Mouse (Mus musculus) adrenal gland, postnatal 14 days (tissue): ENCODE results near the gene Cnbp. TPM values are rescaled to one million over a fixed set of nuclear protein-coding genes. Genes with fewer than 3 reads are reported as not detected.

Experiments used
- DNase-seq: peaks from one replicate; pipeline ENCODE4 v3.0.0; 2021; ENCODE audit warnings: mixed read lengths
- total RNA-seq: library from RNA; stranded (reverse); gene quantifications from 2 replicates; pipeline ENCODE4 v1.2.3, GENCODE M21; 2021

Cnbp gene
- total RNA-seq, 1 experiment from 2014 or later = 392 TPM

DNA sequence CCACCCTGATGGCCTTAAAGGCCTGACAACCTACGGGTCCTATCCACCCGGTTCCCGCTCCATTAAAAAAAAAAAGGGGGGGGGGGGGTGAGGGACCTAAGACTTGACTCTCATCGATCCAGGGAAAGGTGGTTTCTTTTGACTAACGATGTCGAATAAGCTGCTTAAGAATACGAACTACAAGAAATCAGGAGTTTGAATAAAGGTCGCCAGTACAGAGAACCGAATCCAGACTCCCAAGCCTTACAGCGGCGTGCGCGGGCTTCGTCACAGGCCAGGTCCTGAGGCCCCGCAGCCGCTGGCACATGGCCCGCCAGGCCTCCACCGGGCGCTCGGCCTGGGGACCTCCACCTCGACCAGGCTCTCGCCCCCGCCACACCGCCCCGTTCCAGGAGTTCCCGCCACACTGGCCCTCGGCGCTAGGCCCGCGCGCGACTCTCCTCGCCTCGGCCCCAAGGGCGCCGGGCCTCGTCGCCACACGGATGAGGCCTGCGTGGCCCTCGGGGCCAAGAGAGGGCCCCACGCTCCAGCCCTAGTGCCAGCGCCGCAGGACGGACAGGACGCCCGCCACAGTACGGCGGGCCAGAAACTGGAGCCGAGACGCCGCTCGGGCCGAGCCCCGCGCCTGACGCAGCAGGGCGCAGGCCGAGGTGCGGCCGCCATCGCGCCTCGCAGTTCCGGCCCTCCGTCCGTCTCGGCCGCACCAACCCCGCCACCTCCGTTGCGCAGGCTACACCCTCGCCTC, 579 bp downstream of the Cnbp start:
- DNase-seq = peak; percentile 75

DNA sequence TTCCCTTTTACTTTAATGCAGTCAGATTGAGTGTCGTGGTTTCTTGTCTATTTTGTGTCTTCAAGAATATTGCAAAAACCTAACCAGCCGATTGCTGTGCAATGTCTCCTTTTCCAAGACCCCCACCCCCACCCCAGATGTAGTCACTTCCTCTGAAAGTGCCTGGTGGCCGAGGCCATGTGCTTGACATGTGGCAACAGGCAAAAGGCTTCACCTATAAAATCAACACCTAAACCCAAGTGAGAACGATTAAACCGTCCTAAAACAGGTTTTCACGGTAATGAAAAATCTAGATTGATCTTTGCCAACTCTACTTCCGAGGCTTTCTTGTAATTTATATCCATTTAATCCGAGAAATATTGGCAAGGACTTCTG, 1.1 kb downstream of the Cnbp start:
- DNase-seq = no peak

DNA sequence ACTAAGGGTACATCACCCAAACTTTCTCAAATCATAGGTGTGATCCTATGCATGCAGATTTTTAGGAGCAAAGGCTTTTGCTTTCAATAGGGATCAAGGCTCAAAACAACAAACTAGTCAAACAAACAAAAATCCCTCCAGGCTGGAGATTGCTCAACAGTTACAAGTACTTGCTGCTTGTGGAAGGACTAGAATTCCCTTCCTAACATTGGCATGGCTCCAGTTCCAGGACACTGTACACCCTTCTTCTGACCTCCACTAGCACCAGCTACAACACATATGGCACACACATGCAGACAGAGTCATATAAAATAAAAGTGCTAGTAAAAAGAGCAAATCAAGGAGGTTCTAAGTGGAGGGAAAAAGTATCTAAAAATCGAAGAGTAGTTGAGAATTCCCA, 4.1 kb downstream of the Cnbp start:
- DNase-seq = no peak

DNA sequence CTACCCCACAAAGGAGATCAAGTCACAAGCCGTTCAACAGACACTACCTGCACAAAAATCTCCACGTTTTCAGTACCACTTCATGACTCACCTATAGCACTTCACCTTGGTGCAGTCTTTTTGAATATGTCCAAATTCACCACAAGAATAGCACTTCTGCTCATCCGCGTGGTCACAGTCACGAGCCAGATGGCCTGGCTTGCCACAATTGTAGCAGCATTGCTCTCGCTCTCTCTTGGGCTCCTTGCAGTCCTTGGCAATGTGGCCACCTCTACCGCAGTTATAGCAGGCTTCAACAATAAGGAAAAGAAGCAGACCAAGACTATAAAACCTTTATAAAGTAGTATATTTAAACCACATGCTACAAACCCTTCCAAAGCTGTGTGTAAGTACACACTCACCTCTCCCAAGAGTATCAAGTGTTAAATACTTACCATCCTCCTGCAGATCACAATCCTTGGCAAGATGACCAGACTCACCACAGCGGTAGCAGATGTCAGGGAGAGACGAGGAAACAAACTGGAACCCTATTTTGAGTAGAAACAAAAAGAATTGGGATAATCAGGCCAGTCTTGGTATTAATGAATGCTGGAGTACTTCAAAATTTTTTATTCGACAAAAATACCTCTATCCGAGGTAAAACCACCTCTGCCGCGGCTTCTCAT, 5.7 kb downstream of the Cnbp start:
- DNase-seq = no peak

DNA sequence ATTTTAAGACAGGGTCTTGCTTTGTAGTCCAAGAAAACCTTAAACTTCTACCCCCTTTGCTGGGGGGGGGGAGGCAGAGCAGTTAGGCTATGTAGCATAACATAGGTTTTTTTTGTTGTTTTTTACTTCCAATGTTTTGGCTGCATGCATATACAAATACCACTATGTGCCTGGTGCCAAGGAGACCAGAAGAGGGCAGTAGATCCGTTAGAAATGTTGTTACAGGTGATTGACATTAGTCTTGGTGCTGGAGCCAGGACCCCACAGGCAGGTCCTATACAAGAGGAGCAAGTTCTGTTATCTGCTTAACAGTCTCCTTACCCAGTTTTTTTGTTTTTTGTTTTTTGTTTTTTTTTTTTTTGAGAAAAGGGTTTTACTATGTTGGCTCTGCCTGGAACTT, 8.7 kb downstream of the Cnbp start:
- DNase-seq = no peak

DNA sequence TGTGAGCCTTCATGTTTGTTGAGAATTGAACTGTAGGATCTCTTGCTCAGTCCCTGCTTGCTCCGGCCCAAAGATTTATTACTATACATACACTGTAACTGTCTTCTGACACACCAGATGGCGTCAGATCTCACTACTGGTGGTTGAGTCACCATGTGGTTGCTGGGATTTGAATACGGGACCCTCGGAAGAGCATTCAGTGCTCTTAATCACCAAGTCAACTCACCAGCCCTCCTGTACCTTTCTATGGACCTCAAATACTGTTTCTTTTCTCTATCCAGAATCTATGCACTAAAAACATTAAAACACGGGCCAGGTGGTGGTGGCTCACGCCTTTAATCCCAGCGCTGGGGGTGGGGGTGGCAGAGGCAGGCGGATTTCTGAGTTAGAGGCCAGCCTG, 9.3 kb downstream of the Cnbp start:
- DNase-seq = no peak

DNA sequence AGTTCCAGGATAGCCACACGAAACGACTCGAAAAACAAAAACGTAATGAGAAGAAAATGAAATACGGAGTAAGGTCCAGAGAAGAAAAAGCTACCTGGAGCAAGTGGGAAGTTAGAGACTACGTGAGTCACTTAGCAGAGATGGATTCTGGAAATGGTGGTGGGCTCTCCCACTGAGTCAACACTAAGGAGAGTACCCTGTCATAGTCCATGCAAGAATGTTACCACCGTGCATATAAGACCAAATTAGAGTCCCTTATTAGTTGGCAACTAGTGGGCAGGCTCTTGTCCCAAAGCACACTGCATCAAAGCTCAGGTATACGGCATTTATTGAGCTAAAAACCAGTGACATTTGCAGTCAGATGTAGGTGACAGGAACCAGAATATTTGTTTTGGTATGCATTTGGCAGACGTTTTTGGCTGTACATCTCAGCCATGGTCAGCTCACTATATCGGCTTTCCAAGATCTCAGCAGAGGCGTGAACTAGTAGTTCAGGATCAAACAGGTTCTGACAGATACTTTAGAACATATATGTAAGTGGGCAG, 11.0 kb downstream of the Cnbp start:
- DNase-seq = no peak

DNA sequence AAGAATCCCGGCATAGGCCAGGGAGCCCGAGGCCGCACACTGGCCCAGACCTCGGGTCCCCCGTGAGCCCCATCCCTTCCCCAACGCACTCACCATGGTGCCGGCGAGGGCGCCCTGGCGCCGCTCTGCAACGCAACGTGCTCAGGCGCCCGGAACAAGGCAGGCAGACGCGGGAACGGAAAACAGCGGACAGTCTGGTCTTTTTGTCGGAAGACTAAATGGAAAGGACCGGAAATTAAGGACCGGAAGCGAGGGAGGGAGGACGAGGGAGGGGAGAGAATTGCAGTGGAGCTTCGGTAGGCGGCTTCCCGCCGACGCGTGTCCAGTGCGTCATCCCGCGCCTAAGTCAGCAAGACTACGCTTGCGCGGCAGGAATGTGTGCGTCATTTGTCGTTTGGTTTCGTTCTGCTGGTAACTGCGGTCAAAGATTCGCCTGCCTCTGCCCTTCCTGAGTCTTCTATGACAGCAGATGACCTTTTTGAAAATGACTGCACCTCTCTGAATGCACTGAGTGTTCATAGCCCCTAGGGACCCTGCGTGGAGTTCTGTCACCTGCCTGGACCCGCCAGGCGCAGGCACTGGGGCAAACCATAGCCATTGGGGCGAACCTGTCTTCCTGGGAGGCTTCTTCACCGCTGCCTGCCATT, 12.2 kb downstream of the Cnbp start, which contains the start of gene Isy1:
TSS of gene Isy1 (minus strand) at position 248 of the 647 bp plus-strand sequence.
- DNase-seq = peak; percentile 98

DNA sequence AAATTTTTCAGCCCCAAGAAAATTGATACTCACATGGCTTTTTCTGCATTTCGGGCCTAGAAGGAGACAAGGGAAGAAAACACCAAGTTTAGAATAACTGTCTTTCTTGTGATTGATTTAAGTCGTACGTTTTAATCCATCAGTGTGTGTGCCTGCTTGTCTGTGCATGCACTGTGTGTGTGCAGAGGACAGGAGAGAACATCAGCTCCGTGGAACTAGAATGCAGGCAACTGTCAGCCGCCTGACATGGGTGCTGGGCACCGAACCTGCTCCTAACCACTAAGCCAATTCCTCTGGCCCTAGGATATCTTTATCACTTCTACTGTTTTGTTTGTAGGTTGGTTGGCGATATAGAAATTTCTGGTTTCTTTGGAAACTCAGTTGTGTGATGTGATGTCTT, 15.2 kb downstream of the Cnbp start, which contains the start of gene Gm45140:
TSS of gene Gm45140 (minus strand) at position 101 of the 400 bp plus-strand sequence.
- DNase-seq = no peak

DNA sequence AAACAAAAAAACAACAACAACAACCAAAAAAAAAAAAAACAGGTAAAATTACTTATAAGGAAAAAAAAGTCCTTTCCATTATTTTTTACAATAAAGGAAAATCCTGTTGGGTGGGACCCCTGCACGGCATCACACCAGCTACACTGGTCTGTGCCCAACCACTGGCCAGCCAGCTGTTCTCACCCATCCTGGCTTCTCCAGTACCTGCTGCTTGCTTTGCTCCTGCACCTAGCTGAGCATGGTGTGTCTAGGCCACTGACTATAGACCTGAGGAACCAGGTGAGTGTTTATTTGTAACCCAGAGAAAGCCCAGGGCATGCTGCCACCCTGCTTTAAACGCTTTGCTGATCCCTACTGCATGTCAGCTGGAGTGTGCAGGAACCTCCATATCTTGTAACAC, 30.5 kb downstream of the Cnbp start:
- no peak for DNase-seq

DNA sequence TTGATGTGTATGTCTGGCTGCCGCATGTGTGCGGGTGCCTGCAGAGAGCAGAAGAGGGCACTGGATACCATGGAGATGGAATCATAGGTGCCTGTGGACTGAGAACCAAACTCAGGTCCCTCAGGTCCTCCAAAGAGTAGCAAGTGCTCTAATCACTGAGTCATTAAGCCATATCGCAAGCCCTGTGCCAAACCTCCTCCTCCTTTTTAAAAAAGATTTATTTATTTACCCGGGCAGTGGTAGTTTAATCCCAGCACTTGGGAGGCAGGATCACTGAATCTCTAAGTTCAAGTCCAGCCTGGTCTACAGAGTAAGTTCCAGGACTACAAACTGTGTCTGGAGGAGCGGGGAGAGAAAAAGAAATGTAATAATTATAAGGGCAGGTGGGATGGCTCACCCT, 36.4 kb downstream of the Cnbp start:
- DNase-seq = no peak

DNA sequence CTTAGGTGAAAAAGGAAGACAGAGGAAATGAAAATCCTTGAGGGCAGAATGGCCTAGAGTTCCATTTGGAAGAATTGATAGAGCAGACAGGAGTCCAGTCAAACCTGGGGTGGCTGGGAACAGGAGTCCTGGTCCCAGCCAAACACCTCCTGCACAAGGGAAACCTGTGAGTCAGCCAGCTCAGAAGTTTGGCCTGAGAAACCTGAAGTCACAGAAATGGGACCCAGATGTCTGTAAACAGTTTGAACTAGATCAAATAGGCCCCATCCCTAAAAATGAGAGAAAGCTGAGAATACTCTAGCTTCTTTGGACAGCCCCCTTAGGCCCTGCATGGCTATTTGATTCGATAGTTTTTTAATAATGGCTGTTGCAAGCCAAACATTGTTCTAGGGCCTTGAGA, 38.2 kb downstream of the Cnbp start:
- no peak for DNase-seq

DNA sequence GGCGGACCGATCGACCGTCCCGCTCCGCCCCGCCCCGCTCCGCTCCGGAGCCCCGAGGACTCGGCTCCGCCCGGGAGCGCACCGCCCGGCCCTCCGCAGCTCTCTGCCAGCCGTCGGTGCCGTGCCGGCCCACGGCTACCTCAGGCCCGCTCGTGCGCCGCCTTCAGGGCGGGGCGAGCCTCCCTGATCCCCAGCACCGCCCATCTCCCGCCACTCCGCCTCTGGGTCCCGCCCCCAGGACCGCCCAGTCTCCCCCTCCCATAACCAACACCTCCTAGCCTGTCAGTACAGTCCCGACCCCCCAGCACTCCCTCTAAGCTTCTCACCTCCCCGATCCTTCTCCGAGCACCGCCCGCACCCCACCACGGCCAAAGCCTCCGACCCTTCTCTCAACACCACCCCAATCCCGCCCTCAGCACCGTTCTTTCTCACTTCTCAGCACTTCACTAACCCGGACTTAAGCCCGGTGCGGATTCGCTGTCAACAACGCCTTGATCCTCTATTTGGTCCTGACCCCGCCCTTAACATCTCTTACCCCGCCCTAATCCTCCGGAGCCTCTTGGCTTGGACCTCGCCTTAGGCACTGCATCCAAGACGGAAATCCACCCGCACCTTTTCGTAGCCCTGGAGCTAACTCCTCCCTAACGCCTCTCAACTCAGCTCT, 39.1 kb downstream of the Cnbp start, which contains the start of gene Rab43:
TSS of gene Rab43 (minus strand) at position 490 of the 664 bp plus-strand sequence.
- peak; percentile 96 for DNase-seq

DNA sequence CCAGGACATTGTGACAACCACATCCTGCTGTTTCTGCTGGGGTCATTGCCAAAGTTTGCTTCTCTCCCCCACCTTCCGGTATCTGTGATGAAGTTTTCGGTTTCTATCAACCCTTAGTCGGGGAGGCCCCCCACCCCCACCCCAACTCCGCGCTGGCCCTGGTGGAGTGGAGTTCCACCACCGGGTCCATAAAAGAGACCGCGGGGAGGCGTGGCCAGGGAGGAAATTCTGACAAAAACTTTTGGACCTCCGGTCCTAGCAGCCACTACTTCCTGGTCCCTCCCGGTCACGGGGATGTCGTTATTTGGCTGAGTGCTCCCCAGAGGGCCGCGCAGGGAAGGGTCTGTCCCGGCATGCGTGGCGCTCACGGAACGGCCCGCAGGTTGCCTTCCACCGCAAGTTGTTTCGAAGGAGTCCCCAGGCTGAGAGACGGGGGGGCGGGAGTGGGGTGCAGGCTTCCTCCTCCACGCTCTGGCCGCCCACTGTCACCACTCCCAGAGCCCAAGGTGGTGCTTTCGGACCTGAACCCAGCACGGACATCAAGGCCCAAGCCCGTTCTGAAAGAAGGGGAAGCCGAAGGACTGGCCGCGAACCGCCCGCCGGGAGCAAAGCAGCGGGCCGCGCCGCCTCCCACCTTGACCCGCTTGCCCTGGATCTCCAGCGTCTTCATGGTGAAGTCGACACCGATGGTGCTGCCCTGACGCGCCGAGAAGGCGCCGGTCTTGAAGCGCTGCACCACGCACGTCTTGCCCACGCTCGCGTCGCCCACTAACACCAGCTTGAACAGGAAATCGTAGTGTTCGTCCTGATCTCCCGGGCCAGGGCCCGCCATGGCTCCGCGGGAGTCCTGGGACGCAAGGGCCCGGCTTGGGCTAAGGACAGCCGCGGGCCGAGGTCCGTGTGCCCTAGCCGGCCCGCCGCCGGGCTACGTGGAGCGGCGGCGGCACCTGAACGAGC, 39.9 kb downstream of the Cnbp start:
- peak; percentile 86 for DNase-seq

DNA sequence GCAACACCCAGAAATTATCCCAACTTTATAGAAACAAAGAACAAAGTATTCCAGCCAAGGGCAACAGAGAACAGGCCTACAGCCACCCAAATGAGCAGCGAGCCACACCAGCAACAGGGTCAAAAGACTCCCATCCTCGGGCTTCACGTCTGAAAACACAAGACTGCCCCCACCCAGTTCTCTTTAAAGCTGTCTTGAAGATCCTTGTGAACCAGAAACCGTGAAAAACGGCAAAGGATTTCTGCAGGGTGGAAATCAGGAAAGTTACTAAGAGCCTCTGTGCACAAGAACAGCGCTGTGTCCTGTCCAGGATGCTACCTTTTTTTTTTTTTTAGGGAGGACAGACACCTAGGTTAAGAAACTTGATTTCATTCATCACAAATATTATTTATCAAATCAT, 40.6 kb downstream of the Cnbp start:
- DNase-seq = no peak

DNA sequence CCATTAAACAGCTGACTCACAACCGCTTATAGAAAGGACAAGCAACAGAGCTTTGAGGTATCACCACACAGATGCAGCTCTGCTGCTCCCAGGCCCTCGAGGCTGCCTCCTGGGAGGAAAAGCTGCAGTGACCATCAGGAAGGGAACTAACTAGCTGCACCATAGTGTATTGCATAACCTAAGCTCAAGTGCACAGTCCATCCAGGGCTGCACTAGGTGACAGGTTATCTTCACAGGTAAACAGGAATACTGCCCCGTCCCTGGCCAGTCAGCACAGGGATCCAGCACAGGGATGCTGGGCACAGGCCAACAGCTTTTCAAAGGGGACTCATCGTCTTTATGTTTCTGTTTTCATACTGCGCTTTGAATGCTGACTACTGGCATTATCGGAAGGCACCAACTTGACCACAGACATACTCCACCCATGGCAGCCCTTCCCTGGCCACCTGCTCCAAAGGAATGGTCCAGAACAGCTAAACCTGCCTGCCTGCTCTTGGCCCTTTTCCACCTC, 41.2 kb downstream of the Cnbp start:
- DNase-seq = no peak

DNA sequence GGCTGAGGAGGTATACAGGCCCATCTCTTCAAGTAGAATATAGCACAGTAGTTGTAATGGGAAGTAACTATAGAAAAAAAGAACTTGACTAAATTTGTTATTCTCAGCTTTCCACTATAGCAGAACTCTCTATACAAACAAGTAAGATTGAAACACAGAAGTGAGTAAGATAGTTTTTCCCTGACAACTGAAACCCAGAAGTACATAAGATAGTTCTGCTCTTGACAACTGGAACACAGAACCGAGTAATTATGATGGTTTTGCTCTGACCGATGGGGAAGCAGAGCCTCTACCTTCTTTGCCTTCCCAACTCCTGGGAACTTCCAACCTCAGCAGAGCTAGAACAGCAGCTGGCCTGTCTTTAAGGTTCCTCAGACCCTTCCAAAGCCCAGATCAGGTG, 41.8 kb downstream of the Cnbp start:
- no peak for DNase-seq

DNA sequence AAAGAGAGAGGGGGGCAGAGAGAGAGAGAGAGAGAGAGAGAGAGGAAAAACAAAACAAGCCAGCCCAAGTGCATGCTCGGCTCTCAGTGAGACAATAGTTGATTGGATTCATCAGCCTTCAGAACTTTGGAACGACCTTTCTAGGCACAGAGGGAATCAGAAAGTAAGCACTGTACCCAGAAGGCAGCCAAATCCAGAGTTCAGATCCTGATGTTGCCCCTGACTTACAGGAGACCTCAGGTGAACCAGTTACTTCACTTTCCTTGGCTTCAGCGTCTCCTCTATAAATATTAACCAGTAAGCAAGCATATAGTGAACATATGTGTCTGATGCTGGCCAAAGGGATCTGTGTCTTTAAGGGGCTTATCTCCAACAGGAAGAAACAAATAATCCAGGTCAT, 42.4 kb downstream of the Cnbp start:
- no peak for DNase-seq

DNA sequence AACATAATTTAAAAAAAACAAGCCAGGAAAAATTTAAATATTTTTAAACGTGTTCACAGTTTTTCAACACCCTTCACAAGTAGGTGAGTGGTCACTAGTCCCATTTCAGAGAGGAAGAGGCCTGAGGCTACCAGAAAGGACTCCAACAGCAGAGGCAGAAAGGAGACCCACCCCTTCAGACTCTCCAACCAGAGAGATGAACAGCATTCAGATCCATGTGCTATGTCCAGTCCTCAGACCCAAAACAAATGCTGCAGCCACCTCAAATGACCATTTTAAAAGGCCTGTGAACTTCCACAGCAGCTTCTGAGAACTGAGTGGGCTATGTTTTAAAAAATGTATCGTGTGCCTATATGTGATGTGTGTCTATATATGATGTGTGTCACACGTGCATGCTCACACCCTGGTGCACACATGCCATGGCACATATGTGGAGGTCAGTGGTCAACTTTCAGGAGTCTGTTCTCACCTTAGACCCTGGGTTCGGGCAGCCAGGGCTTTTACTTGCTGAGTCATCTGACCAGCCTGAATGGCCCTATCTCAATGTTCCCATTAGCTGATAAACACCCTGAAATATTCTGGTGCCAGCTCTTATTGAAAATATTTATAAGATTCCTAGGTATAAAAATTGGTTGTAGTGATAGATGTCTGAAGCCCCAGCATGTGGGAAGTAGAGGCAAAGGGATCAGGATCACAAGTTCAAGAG, 43.0 kb downstream of the Cnbp start:
- DNase-seq = no peak

DNA sequence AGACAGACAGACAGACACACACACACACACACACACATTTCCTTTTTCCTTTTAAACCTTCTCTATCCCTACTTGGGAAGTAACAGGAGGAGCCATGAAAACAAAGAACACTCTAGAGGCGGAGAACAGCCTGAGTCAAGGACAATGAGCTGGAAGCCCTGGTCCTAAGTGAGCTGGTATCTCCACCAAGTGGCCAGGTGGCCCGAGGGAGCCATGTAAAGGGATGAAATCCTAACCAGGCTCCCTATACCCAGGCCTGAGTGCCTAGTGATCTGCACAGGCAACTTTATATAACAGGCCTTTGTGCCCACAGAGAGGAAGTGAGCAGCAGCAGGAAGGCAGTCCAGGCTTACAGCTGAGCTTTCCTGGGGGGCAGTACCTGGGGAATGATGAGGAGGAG, 44.0 kb downstream of the Cnbp start:
- no peak for DNase-seq
